Mouse (Mus musculus): ENCODE data around the gene Ccnyl1. TPM values are rescaled to one million over a fixed set of nuclear protein-coding genes. Genes with fewer than 3 reads are reported as not detected.

The Ccnyl1 gene
- polyA plus RNA-seq, 2 experiments, result 1.4 to 4.2 TPM

- H3K27ac ChIP-seq, result no peak overlapping the region
- no peak for DNase-seq (ENCODE audit: low read depth in 3 of 3, low spot score in 3 of 3)
- H3K4me1 ChIP-seq (replicated peaks; ENCODE audit: control insufficient read depth in 2 of 2, insufficient read depth in 2 of 2, low read length in 1 of 2), result peaks cover 28 to 33% of the 10 kb centered on the region in 2 experiments
- no peak overlapping the region for H3K4me2 ChIP-seq (ENCODE audit: low read depth)
- no peaks in the 10 kb centered on the region for H3K9me3 ChIP-seq (ENCODE audit: control insufficient read depth, low read length)
- ATAC-seq (ENCODE audit: insufficient read depth), result no peak
- no peak overlapping the region for H3K4me3 ChIP-seq (ENCODE audit: insufficient read depth in 1 of 2, low read depth in 2 of 2, low read length in 2 of 2)
- WGBS (ENCODE audit: insufficient replicate concordance), result 87% methylated on average over 4 of the region's 4 CpGs
- TF ChIP-seq EP300 (IDR thresholded peaks at IDR 0.05; ENCODE audit: low read depth) (no peak), CTCF (IDR thresholded peaks at IDR 0.05; ENCODE audit: low read depth) (no peak)
- peaks cover 32% of the 10 kb centered on the region for H3K36me3 ChIP-seq (replicated peaks; ENCODE audit: control insufficient read depth, insufficient read depth, low read depth)
- no peaks in the 10 kb centered on the region for H3K27me3 ChIP-seq (ENCODE audit: control insufficient read depth, insufficient read depth, low read length)
- no peak overlapping the region for H3K9ac ChIP-seq (replicated peaks)
These were observed 39.8 kb downstream of the Ccnyl1 start for GRCm38 (mm10) chr1:64730046-64730445.

DNA sequence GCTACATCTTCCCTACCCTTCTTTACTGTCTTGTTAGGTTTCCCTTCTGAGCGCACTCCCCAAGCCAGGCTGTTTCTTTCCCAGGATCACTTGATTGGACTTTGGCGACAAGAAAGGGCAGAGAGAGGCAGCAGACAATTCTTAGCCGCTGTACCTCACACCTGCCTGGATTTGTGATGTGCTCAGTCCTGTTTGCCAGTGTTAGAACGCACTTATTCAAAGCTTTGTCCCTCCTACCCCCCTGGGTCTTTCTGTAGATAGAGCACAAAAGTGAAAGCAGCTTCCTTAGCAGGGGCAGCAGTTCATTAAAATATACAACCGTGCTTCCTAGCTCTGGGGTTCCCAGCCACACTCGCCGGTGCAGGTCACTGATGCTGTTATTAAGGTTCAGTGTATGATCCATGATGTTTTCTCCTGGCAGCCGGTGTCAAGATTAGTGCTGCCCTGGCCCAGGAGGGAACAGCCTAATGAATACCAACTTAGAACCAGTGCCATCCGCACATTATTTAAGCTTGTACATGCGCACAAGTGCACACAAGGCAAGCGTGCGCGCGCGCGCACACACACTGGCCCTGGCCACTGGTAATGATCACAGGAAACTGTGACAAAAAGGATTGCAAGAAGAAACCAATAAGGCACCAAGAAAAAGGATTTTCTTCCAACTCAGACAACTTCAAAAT is 41.2 kb downstream of the Ccnyl1 start:
- H3K36me3 ChIP-seq (replicated peaks; ENCODE audit: control insufficient read depth, insufficient read depth, low read depth), result peaks cover 41% of the 10 kb centered on the region

GRCm38 (mm10) chr1:64732161-64732560 is 41.9 kb downstream of the Ccnyl1 start:
- peak overlapping the region; percentile 54 for H3K27ac ChIP-seq
- 40% methylated on average over 10 of the region's 10 CpGs for WGBS (ENCODE audit: insufficient replicate concordance)
- H3K36me3 ChIP-seq (replicated peaks; ENCODE audit: control insufficient read depth, insufficient read depth, low read depth), result peaks cover 41% of the 10 kb centered on the region
- H3K4me1 ChIP-seq (replicated peaks; ENCODE audit: control insufficient read depth in 2 of 2, insufficient read depth in 2 of 2, low read length in 1 of 2), result peaks cover 37 to 43% of the 10 kb centered on the region in 2 experiments
- H3K9ac ChIP-seq (replicated peaks), result peak overlapping the region; percentile 81
- ATAC-seq (ENCODE audit: insufficient read depth), result no peak
- DNase-seq (ENCODE audit: low read depth in 3 of 3, low spot score in 3 of 3), result no peak
- H3K4me3 ChIP-seq (ENCODE audit: insufficient read depth in 1 of 2, low read depth in 2 of 2, low read length in 2 of 2), result peak overlapping the region; percentile 9 to 95; a peak in 3 of 4 replicates
- peaks cover 2% of the 10 kb centered on the region; the same call in 1 of the 2 replicates for H3K27me3 ChIP-seq (ENCODE audit: control insufficient read depth, insufficient read depth, low read length)
- no peaks in the 10 kb centered on the region for H3K9me3 ChIP-seq (ENCODE audit: control insufficient read depth, low read length)
- peak overlapping the region; percentile 95 for H3K4me2 ChIP-seq (ENCODE audit: low read depth)
- TF ChIP-seq EP300 (IDR thresholded peaks at IDR 0.05; ENCODE audit: low read depth) (no peak), CTCF (IDR thresholded peaks at IDR 0.05; ENCODE audit: low read depth) (no peak)

More for the DNA sequence above, 41.2 kb downstream of the Ccnyl1 start:
- ATAC-seq (ENCODE audit: insufficient read depth) (no peak), DNase-seq (ENCODE audit: low read depth in 3 of 3, low spot score in 3 of 3) (no peak)
- Histone ChIP-seq H3K9me3 (ENCODE audit: control insufficient read depth, low read length) (no peaks in the 10 kb centered on the region), H3K27me3 (ENCODE audit: control insufficient read depth, insufficient read depth, low read length) (peaks cover 2% of the 10 kb centered on the region; the same call in 1 of the 2 replicates), H3K4me3 (ENCODE audit: insufficient read depth in 1 of 2, low read depth in 2 of 2, low read length in 2 of 2) (no peak overlapping the region; a peak in 1 of 4 replicates), H3K9ac (replicated peaks) (peak overlapping the region; percentile 81), H3K27ac (no peak overlapping the region), H3K4me1 (replicated peaks; ENCODE audit: control insufficient read depth in 2 of 2, insufficient read depth in 2 of 2, low read length in 1 of 2) (peaks cover 37 to 43% of the 10 kb centered on the region in 2 experiments), H3K4me2 (ENCODE audit: low read depth) (peak overlapping the region; percentile 95)
- TF ChIP-seq EP300 (IDR thresholded peaks at IDR 0.05; ENCODE audit: low read depth) (no peak), CTCF (IDR thresholded peaks at IDR 0.05; ENCODE audit: low read depth) (no peak)
- 84% methylated on average over 16 of the region's 16 CpGs for WGBS (ENCODE audit: insufficient replicate concordance)

- peaks cover 37 to 43% of the 10 kb centered on the region in 2 experiments for H3K4me1 ChIP-seq (replicated peaks; ENCODE audit: control insufficient read depth in 2 of 2, insufficient read depth in 2 of 2, low read length in 1 of 2)
- ATAC-seq (ENCODE audit: insufficient read depth), result no peak
- H3K4me3 ChIP-seq (ENCODE audit: insufficient read depth in 1 of 2, low read depth in 2 of 2, low read length in 2 of 2), result peak overlapping the region; percentile 36 to 95
- WGBS (ENCODE audit: insufficient replicate concordance), result 39% methylated on average over 7 of the region's 7 CpGs
- H3K4me2 ChIP-seq (ENCODE audit: low read depth), result peak overlapping the region; percentile 95
- no peak for DNase-seq (ENCODE audit: low read depth in 3 of 3, low spot score in 3 of 3)
- H3K36me3 ChIP-seq (replicated peaks; ENCODE audit: control insufficient read depth, insufficient read depth, low read depth), result peaks cover 41% of the 10 kb centered on the region
- peak overlapping the region; percentile 81 for H3K9ac ChIP-seq (replicated peaks)
- peak overlapping the region; percentile 85 for H3K27ac ChIP-seq
- peaks cover 2% of the 10 kb centered on the region; the same call in 1 of the 2 replicates for H3K27me3 ChIP-seq (ENCODE audit: control insufficient read depth, insufficient read depth, low read length)
- no peak for TF ChIP-seq EP300 (IDR thresholded peaks at IDR 0.05; ENCODE audit: low read depth)
- no peak for TF ChIP-seq CTCF (IDR thresholded peaks at IDR 0.05; ENCODE audit: low read depth)
- no peaks in the 10 kb centered on the region for H3K9me3 ChIP-seq (ENCODE audit: control insufficient read depth, low read length)
These were observed 42.5 kb downstream of the Ccnyl1 start for GRCm38 (mm10) chr1:64732637-64733200.

All from liver, embryonic 14.5 days (tissue).